Mouse (Mus musculus): ENCODE results near the gene Rnf138rt1.

Gene Rnf138rt1

DNA sequence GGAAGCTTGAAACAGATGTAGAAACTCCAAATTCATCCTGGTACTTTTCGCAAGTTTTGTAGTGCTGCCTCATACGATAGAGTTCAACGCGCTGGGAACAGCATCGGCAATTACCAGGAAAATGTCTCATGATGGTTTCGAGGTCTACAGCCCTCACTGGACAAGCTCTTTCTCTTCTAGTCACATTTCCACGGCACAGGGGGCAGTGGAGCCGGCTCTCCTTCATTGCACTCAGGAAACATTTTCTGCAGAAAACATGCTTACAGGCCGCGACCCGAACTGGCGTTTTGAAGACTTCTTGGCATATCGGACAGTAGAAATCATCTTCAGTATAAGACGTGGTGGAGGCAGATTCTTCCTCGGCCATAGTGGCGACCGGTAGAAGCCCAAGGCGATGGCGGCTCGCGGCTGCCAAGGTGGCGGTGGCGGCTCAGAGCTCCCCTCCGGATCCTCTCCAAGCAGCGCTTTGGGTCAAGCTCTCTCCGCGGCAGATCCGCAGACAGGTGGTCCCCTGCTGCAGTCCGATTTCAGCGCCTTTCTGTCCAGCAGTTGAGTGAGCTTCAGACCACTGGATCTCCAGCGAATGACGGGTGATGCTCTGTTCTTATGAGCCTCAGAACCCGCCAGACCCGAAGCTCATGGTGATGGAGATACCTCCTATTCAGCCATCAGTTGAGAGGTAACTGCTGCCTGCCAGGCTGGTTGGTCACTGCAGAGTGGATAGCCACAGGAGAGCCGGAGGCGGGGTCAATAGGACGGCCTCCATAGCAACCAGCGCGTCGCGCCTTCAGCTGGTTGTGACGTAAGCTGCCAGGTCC lies at the start of gene Rnf138rt1:
TSS of gene Rnf138rt1 (minus strand) at position 713 of the 818 bp plus-strand sequence.
- in situ Hi-C loops (cut with MseI, MboI): no loop called here

DNA sequence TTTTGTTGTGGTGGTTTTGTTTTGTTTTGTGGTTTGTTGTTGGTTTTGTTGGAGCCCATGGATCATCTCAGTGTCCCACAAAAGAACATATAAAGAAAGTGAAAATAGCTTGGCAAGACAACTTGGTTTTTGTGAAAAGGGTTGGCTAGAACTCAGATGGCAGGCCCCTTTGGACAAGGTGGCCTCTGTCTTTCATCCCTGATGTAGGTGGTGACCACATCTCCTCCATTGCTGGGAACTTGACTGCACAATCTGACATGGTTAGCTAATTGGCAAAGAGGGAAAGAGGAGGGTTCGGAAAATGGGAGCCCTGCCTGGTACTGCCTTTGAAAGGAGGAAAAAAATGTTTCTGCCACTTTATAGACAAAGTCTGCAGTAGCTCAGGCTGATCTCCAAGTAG lies 46.1 kb upstream of the Rnf138rt1 start:
- in situ Hi-C loops (cut with MseI, MboI): no loop called here

DNA sequence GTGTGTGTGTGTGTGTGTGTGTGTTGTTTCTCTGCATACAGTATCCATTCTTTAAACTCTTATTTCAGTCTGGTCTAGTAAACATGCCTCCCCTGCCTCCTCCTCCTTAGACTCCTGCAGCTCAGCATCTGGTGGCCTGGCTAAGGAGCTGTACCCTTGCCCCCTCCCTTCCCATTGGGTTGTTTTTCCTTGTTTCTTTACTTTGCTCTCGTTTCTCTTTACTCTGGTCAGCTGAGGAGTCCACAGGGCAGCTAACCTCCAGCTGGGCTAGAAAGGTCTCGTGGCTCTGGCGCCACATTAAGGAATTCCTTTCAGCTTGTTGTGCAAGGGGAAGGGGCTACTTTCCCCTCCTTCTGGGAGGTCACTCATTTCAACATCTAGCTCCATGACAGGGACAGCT lies 5.2 kb upstream of the Rnf138rt1 start:
- in situ Hi-C loops (cut with MseI, MboI): no loop called here

DNA sequence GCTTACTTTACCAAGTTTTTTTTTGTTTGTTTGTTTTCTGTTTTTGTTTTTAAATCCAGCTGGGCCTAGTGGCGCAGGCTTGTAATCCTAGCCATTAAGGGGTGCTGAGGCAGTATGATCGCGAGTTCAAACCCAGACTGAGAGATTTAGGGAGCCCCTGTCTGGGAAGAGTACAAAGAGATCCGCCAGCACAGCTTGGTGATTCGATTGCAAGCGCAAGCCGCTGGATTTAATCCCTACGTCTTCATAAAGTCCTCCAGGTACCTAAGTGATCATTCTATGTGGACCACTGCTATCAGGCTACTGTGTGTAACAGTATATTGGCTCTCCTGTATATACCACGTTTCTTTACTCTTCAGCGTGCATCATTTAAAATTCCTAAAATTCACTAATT lies 303 bp upstream of the Rnf138rt1 start:
- in situ Hi-C loops (cut with MseI, MboI): no loop called here

DNA sequence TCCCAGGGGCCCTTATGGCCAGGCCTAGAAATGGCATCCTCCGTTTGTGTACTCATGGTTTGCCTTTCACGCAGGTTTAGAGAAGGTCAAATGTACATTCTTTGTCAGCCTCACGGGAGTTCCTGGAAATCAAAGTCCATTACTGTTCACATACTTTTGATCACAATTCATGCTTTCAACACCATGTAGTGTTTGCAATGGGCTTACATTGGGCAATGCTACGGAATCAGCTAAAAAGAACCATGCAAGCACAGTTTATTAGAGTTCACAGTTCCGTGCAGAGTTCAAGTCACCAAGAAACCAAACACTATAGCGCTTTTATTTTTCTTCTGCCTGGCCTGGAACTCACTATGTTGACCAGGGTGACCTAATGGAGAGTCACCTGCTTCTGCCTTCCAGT lies 15.1 kb downstream of the Rnf138rt1 start:
- in situ Hi-C loops (cut with MseI, MboI): no loop called here

DNA sequence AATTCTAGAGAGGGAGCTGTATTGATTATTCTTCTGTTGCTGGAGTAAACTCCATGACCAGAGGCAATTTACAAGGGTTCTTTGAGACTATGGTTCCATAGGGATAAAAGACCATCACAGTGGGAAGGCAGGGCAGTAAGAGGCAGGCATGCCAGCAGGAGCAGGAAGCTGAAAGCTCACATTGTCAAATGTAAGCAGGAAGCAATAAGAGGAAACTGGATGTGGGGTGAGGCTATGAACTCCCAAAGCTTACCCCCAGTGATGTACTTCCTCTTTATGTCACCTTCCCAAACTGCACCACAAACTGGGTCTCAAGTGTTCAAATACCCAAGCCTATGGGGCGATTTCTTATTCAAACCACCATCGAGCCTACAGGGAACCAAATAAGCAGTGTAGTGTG lies 17.2 kb downstream of the Rnf138rt1 start:
- in situ Hi-C loops (cut with MseI, MboI): no loop called here

DNA sequence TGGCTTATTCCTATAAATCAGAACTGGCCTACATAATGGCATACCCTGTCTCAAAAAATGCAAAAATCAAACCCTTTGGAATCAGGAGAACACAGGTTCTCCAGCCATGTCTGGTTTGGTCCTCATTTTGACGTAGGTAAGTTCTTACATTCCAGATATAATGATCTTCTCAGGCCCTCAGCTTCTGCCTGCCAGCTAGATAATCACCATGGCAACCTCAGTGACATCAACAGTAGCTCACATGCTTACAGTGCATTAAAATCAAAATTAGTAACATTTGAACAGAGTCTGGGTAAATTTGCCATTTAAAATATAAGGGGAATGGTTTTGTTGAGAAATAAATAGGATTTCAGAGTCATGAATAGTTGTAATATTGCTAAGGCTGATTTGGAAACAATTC lies 22.2 kb downstream of the Rnf138rt1 start:
- in situ Hi-C loops (cut with MseI, MboI): no loop called here

DNA sequence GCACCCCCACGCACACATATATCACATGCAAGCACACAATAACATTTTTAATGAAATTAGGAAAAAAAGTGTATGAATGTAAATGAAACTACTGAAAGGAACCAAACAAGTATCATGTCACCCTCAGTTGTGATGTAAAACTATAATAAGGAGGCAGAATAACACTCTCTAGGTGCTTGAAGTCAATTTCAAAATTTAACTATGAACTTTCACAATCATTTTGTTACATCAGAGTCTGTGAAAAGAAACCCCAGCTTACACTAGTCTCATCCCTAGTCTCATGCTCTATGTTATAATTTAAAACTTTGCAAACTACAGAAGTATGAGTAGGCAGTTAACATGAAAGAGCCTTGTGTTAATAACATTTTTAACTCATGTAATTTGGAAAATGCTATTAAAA lies 27.0 kb downstream of the Rnf138rt1 start:
- in situ Hi-C loops (cut with MseI, MboI): no loop called here

DNA sequence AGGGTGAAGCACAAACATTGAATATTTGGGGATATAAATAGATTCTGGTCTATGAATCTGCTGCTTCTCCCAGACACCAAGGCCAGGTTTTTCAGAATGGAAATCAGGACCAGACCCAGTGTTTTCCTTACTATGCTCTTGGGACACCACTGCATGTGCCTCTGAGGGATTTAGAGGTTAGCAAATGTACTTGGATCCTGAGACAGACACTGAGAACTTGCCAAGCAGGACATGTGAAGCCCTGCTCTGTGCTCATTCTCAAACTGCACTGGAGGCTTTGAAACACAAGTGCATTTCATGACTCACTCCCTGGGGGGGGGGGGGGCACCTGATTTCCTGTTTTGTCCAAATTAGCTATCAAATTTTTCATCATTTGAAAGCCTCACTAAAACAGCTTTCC lies 37.5 kb downstream of the Rnf138rt1 start:
- in situ Hi-C loops (cut with MseI, MboI): no loop called here

DNA sequence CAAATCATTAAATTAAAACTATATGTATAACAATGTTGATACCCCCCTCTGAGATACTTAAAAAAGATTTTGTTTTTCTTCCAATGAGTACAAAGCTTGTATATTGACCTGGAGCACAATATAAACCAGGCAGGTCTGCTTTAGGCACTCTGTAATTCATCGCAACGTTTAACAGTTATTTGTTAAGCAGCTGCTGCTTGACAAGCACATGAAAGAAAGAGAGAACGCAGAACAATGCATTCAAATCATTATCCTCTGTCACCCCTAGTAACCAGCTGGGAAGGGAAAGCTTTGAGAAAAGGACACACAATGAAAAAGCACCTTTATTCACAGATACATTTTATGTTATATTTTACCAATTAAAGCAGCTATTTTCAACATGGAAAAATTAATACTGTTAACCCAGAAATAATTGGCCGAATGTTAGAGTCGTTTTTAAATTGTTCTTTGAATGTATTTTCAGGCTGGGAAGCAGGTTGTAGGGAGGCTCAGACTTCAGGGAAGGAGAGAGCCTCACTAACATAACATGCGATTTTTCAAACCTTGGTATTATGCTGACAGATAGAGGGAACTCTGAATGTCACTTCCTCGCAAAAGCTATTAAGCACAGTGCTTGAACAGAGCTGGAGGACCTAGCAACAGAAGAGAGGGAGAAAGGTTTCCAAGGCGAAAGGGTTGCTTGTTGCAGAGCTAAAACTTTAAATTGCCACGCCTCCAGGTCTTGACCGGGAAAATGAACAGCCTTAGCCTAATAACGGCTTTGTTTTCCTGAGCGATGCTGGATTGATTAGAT lies 38.1 kb downstream of the Rnf138rt1 start:
- in situ Hi-C loops (cut with MseI, MboI): no loop called here

DNA sequence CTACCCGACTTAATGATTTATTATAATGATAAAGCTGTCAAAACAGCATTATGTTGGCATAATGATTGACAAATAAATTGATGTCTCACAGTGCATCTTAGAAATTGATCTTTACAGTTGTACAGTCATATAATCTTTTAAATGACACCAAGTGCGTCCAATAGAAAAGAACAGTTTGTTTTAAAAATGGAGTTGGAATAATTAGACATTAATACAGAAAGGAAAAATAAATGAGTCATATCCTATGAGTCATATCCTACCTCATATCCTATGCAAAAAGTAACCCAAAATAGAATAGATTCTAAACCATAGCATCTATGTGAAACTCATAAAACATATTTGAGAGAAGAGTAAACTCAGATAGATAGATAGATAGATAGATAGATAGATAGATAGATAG lies 40.5 kb downstream of the Rnf138rt1 start:
- in situ Hi-C loops (cut with MseI, MboI): no loop called here
